ENCODE assay signal across 9 mouse cellular contexts in the genomic region with DNA sequence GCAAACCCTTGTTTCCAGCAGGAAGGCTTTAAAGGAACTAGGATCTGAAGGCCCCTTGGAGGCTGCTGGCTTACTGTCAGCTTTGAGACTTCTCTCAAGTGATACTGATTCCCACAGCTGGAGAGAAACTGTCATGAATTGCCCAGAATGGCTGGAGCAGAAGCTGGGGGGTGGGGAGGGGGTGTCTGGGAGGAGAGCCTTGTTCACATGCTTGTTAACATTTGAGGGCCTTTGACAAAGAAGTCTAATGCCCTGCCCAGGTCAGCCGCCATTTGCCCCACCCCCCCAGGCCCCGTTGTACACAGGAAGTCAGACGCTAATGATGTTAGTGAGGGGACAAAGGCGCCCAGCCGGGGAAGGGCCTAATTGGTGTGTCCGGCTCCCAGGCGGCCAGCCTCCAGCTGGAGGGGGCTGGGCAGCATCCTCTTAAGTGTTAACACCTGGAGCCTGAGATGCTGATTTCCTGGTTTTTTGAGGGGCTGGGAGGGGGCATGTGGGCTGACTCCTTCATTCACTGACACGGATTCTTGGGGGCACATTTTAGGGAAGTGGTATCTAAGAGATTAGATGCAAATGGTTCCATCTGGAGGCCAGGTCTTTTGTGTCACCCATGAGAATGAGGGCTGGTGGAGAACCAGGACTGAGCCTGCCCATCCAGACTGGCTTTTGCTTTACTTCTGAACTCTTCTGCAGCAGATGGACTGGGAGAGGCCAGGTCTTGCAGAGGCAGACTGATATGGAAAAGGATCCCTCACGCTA. TPM values are rescaled to one million over a fixed set of nuclear protein-coding genes. Genes with fewer than 3 reads are reported as not detected.
DNase-seq lines count a peak whose midpoint lies in the region; ATAC-seq and TF ChIP-seq lines count a peak whose summit lies in the region.
"Had no signal": no experiment of that assay in that cellular context is flagged by ENCODE, and none has a peak within 500 bp of the region (broad histone marks: within the 10 kb centered on the region; RNA-seq: fewer than 3 reads in every experiment).

No protein-coding gene starts in this region.

- ATAC-seq in heart, embryonic 16.5 days (replicated peaks; ENCODE audit: extremely low read depth, insufficient read depth, low FRiP score), result no peak
- ATAC-seq in liver, embryonic 12.5 days, result no peak
- ATAC-seq in stomach, embryonic 15.5 days (ENCODE audit: insufficient read depth, low FRiP score, low read depth), result 0 out of 2 replicates have a peak, but pooled peaks have one; percentile 38

- no peaks in the 10 kb centered on the region for H3K36me3 ChIP-seq in E14TG2a.4 (ENCODE audit: insufficient read depth, low read length)
- H3K36me3 ChIP-seq in heart, embryonic 16.5 days (ENCODE audit: control insufficient read depth, insufficient read depth), result no peaks in the 10 kb centered on the region
- no peaks in the 10 kb centered on the region for H3K36me3 ChIP-seq in liver, embryonic 12.5 days
- no peaks in the 10 kb centered on the region for H3K36me3 ChIP-seq in stomach, embryonic 15.5 days
- H3K36me3 ChIP-seq: liver, embryonic 15.5 days had no signal

- H3K4me2 ChIP-seq in heart, embryonic 16.5 days (ENCODE audit: low read depth, low read length), result no peak overlapping the region
- H3K4me2 ChIP-seq in liver, embryonic 12.5 days, result no peak overlapping the region
- no peak overlapping the region for H3K4me2 ChIP-seq in stomach, embryonic 15.5 days
- H3K4me2 ChIP-seq: liver, embryonic 15.5 days had no signal

- peak; percentile 91 for DNase-seq in embryo, embryonic 11 days
- no peak for DNase-seq in adrenal gland, adult 2 months
- no peak for DNase-seq in thymus, postnatal 10 days (ENCODE audit: low spot score in 2 of 2)
- no peak for DNase-seq in frontal cortex, postnatal 25 days (ENCODE audit: low spot score in 2 of 2)

- H3K9me3 ChIP-seq in E14TG2a.4 (ENCODE audit: low read length), result no peaks in the 10 kb centered on the region
- H3K9me3 ChIP-seq in heart, embryonic 16.5 days (replicated peaks; ENCODE audit: control insufficient read depth, low read length), result no peaks in the 10 kb centered on the region
- no peaks in the 10 kb centered on the region for H3K9me3 ChIP-seq in liver, embryonic 12.5 days (replicated peaks)
- no peaks in the 10 kb centered on the region for H3K9me3 ChIP-seq in stomach, embryonic 15.5 days
- H3K9me3 ChIP-seq: liver, embryonic 15.5 days had no signal

- H3K9ac ChIP-seq in heart, embryonic 16.5 days (ENCODE audit: low read length), result no peak overlapping the region
- no peak overlapping the region for H3K9ac ChIP-seq in liver, embryonic 12.5 days
- no peak overlapping the region for H3K9ac ChIP-seq in stomach, embryonic 15.5 days
- H3K9ac ChIP-seq: liver, embryonic 15.5 days had no signal

- H3K4me1 ChIP-seq in E14TG2a.4 (replicated peaks; ENCODE audit: low read depth, low read length), result peaks cover 98% of the 10 kb centered on the region
- H3K4me1 ChIP-seq in heart, embryonic 16.5 days (ENCODE audit: control insufficient read depth, insufficient read depth, low read length), result peaks cover 28% of the 10 kb centered on the region
- H3K4me1 ChIP-seq in liver, embryonic 12.5 days, result peaks cover 6% of the 10 kb centered on the region; the same call in 1 of the 2 replicates
- H3K4me1 ChIP-seq in stomach, embryonic 15.5 days, result peaks cover 41% of the 10 kb centered on the region
- H3K4me1 ChIP-seq: liver, embryonic 15.5 days had no signal

- WGBS in heart, embryonic 16.5 days, result 23% methylated on average over 9 of the region's 9 CpGs
- 14% methylated on average over 9 of the region's 9 CpGs for WGBS in liver, embryonic 12.5 days (ENCODE audit: insufficient replicate concordance)
- WGBS in stomach, embryonic 15.5 days, result 21% methylated on average over 9 of the region's 9 CpGs

- 0 out of 2 replicates have a peak overlapping the region, but pooled peaks have one; percentile 15 for H3K27ac ChIP-seq in heart, embryonic 16.5 days (ENCODE audit: low read length)
- peak overlapping the region; percentile 45; the same call in 1 of the 2 replicates for H3K27ac ChIP-seq in liver, embryonic 12.5 days
- peak overlapping the region; percentile 26 for H3K27ac ChIP-seq in stomach, embryonic 15.5 days
- H3K27ac ChIP-seq: liver, embryonic 15.5 days had no signal

- H3K4me3 ChIP-seq in E14TG2a.4 (replicated peaks; ENCODE audit: low read length), result peak overlapping the region; percentile 55
- no peak overlapping the region for H3K4me3 ChIP-seq in heart, embryonic 16.5 days (ENCODE audit: low read length)
- H3K4me3 ChIP-seq in liver, embryonic 12.5 days, result no peak overlapping the region
- no peak overlapping the region for H3K4me3 ChIP-seq in stomach, embryonic 15.5 days (replicated peaks)
- H3K4me3 ChIP-seq: liver, embryonic 15.5 days had no signal

- no peaks in the 10 kb centered on the region for H3K27me3 ChIP-seq in E14TG2a.4 (ENCODE audit: insufficient read depth, low read length)
- H3K27me3 ChIP-seq in heart, embryonic 16.5 days (ENCODE audit: control insufficient read depth, insufficient read depth, low read length), result no peaks in the 10 kb centered on the region
- H3K27me3 ChIP-seq in liver, embryonic 12.5 days (replicated peaks), result peaks cover 13% of the 10 kb centered on the region; the same call in 1 of the 2 replicates
- H3K27me3 ChIP-seq in stomach, embryonic 15.5 days (replicated peaks), result no peaks in the 10 kb centered on the region

- no peak for TF ChIP-seq CTCF in E14TG2a.4 (conservative IDR thresholded peaks at IDR 0.05; ENCODE audit: low read length)

RNA-seq across cellular contexts. Expression of gene Il17rd, which starts 27.6 kb away (rescaled TPM):
- polyA plus RNA-seq in heart, embryonic 16.5 days (2015; fragmentation: Nextera tagmentation; extraction: Ambion mirVana), result 0.92 and 1.1 TPM in 2 replicates
- 0.27 and 0.32 TPM in 2 replicates for polyA plus RNA-seq in liver, embryonic 12.5 days (2016; fragmentation: Nextera tagmentation; extraction: Ambion mirVana)
- polyA plus RNA-seq in stomach, embryonic 15.5 days (2015; fragmentation: Nextera tagmentation; extraction: Ambion mirVana), result 3.0 and 3.2 TPM in 2 replicates
- 1 to 10 TPM; 2.0 to 3.4 TPM for total RNA-seq in adrenal gland, adult 2 months (2021)
- polyA plus RNA-seq in adrenal gland, adult 2 months (2012; rRNA removed), result 1.2 and 1.3 TPM in 2 replicates

RNA-seq across cellular contexts. Expression of gene Arhgef3, which starts 48.3 kb away (rescaled TPM):
- 17.1 and 18.5 TPM in 2 replicates for polyA plus RNA-seq in heart, embryonic 16.5 days (2015; fragmentation: Nextera tagmentation; extraction: Ambion mirVana)
- 5.5 and 5.6 TPM in 2 replicates for polyA plus RNA-seq in liver, embryonic 12.5 days (2016; fragmentation: Nextera tagmentation; extraction: Ambion mirVana)
- polyA plus RNA-seq in stomach, embryonic 15.5 days (2015; fragmentation: Nextera tagmentation; extraction: Ambion mirVana), result 15.2 and 16.1 TPM in 2 replicates
- total RNA-seq in adrenal gland, adult 2 months (2021), result 10 to 100 TPM; 39.8 to 44.1 TPM
- 7.1 and 8.2 TPM in 2 replicates for polyA plus RNA-seq in adrenal gland, adult 2 months (2012; rRNA removed)
